Mouse (Mus musculus): ENCODE measurements around the gene Gja8. TPM values are rescaled to one million over a fixed set of nuclear protein-coding genes. Genes with fewer than 3 reads are reported as not detected.

Gene Gja8
- total RNA-seq, 2 experiments from 2014 or later, result not detected

GRCm38 (mm10) chr3:96879536-96879935 is 46.3 kb downstream of the Gja8 start:
- no peak for DNase-seq

GRCm38 (mm10) chr3:96874808-96875571 is 50.8 kb downstream of the Gja8 start:
- DNase-seq, result no peak

- no peak for DNase-seq
These were observed 53.3 kb downstream of the Gja8 start for GRCm38 (mm10) chr3:96872501-96872900.

GRCm38 (mm10) chr3:96871070-96871469 is 54.8 kb downstream of the Gja8 start:
- DNase-seq, result no peak

- no peak for DNase-seq
These were observed 55.5 kb downstream of the Gja8 start for GRCm38 (mm10) chr3:96870270-96870669.

- no peak for DNase-seq
These were observed 56.7 kb downstream of the Gja8 start for GRCm38 (mm10) chr3:96869091-96869490.

- no peak for DNase-seq
These were observed 57.3 kb downstream of the Gja8 start for GRCm38 (mm10) chr3:96868566-96868965.

GRCm38 (mm10) chr3:96867863-96868262 is 58.0 kb downstream of the Gja8 start:
- DNase-seq, result no peak

Other genes starting within 250 kb of the Gja8 start
- 10 to 100 TPM; 18.0 to 29.1 TPM for gene Pias3, start 229.6 kb downstream of the Gja8 start, total RNA-seq (2021)
- 1 to 10 TPM in 1 of 2 experiments, under 1 TPM in 1; 0.92 to 1.5 TPM for gene Nudt17, start 217.5 kb downstream of the Gja8 start, total RNA-seq (2021)
- gene Polr3c, start 198.4 kb downstream of the Gja8 start, total RNA-seq (2021), result 10 to 100 TPM; 18.4 to 19.9 TPM
- 10 to 100 TPM; 49.0 to 58.9 TPM for gene Rnf115, start 198.4 kb downstream of the Gja8 start, total RNA-seq (2021)
- not detected for gene Pdzk1, start 96.7 kb downstream of the Gja8 start, total RNA-seq (2021)
- not detected for gene Cd160, start 96.7 kb downstream of the Gja8 start, total RNA-seq (2021)
- gene Gja5, start 21.3 kb downstream of the Gja8 start, total RNA-seq (2021), result 1 to 10 TPM; 2.7 to 4.2 TPM
- gene Gpr89, start 20.7 kb downstream of the Gja8 start, total RNA-seq (2021), result 10 to 100 TPM; 19.7 to 19.8 TPM
- 10 to 100 TPM; 15.4 to 18.9 TPM for gene Acp6, start 232.8 kb upstream of the Gja8 start, total RNA-seq (2021)